Mouse (Mus musculus): ENCODE results near the gene Pabpc4.

DNA sequence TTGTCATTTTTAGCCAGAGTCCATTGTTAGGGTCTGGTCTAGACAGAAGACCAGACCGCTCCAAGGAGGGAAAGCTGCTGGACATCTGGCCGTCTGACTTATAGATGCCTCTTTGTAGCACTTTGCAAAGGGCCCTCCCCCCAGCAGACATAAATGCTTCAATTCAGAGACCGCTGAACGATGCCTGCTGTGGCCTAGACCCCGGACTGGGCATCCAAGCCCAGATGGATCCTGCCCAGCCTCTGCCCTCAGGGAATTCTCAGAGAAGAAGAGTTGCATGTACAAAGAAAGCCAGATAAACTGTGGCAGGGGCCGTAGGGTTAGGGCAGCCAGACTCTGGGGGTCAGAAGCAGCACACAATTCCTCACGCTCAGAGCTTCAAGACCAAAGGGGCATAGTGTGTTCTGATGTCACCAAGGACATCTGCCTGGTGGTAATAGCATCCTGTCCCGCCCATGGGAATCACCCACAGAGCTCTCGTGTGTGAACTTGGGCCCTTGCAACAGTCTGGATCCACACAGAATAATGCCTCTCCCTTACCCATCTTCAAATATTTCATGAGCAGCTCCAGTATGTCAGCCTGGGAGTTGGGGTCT lies 26.2 kb upstream of the Pabpc4 start:
- TF ChIP-seq CTCF (IDR thresholded peaks at IDR 0.05; ENCODE audit: extremely low read depth, insufficient read depth, low read length) = no peak
- TF ChIP-seq POLR2A (IDR thresholded peaks at IDR 0.05; ENCODE audit: extremely low read depth, insufficient read depth, low read length) = no peak

All from cortical plate, adult 2 months (tissue).